Mouse (Mus musculus) pancreas, adult 10 weeks (tissue): ENCODE measurements around the gene 6720489N17Rik. TPM values are rescaled to one million over a fixed set of nuclear protein-coding genes. Genes with fewer than 3 reads are reported as not detected.

ENCODE experiments used
- polyA plus RNA-seq: library from polyadenylated mRNA; stranded (reverse); fragments of 350-450 nt; fragmentation: Illumina TruSeq; extraction: RNeasy Lipid Tissue Mini Kit (QIAGEN cat#74804); gene quantifications from one replicate; pipeline ENCODE4 v1.2.3, GENCODE M21; 2015; ENCODE audit warnings: low read depth, low replicate concordance; ENCODE audit not compliant: insufficient read depth

6720489N17Rik gene
- polyA plus RNA-seq: not detected

DNA sequence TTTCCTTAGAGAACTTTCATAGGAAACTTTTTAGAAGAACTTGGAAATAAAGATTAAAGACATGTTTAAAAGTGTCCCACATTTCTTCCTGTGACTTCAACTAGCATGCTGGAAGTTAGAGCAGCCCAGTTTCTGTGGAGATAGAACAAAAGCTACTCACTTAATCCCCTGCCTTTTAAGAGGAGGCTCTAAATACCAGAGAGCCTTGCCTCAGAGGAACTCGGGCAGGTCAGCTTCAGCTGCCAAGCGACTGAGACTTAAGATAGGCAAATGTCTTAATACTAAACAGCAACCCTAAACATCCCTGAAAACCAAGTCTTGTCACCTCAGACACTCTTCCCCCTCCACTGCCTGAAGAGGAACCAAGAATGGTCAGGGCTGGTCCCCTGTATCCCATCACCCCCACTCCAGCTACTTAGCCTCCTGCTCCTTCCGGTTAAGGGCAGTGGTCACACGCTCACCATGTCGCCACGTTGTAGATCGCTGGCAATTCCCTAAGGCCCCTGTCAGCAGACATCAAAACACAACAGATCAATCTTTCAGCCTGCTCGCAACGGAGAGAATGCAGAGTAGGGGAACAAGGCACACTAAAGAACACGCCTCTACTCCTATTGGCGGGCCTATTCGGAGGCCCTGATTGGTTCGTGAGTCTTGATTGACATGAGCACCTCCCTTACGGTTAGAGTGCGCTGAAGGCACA, at the start of gene 6720489N17Rik:
6720489N17Rik (minus strand) TSS at position 606 of the 700 bp plus-strand sequence.

GRCm38 (mm10) chr13:62571099-62571498, 52.9 kb downstream of the 6720489N17Rik start, which contains the start of gene Zfp934:
Gene Zfp934 (minus strand): TSS chr13:62571199.

DNA sequence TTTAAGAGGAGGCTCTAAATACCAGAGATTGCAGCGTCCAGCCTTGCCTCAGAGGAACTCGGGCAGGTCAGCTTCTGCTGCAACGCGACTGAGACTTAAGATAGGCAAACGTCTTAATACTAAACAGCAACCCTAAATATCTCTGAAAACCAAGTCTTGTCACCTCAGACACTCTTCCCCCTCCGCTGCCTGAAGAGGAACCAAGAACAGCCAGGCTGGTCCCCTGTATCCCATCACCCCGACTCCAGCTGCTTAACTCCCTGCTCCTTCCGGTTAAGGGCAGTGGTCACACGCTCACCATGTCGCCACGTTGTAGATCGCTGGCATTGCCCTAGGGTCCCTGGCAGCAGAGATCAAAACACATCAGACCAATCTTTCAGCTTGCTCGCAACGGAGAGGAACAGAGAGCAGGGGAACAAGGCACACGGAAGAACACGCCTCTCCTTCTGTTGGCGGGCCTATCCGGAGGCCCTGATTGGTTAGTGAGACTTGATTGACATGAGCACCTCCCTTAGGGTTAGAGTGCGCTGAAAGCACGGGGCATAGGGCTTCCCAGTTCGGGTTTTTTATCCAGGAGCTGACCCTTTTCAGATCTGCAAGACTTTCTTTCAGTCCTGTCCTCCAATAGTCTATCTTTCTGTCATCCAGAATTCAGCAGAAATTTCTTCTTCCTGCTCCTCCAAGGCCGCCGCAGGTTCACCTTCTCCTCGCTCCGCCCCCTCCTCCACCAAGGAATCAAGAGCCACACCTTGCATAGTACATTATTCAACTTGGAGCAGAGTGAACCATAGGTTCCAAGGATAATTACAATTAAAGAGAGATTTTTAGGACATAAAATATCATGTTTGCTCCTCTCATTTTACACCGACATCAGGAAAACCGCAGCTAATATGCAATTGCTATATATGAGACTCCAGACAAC, 65.5 kb downstream of the 6720489N17Rik start, which contains the start of gene Zfp935:
Zfp935 (minus strand) TSS at position 323 of the 922 bp plus-strand sequence.

Other genes with a start within 250 kb of the 6720489N17Rik start
- 0.70 TPM for gene Gm3604, start 241.0 kb downstream of the 6720489N17Rik start, polyA plus RNA-seq
- gene Gm49359, start 157.3 kb downstream of the 6720489N17Rik start, polyA plus RNA-seq: 2.6 TPM
- gene Zfp935, start 65.7 kb downstream of the 6720489N17Rik start, polyA plus RNA-seq: 0.65 TPM
- gene Zfp934, start 53.0 kb downstream of the 6720489N17Rik start, polyA plus RNA-seq: 2.4 TPM
- 2.1 TPM for gene Platr25, start 136.5 kb upstream of the 6720489N17Rik start, polyA plus RNA-seq
- gene Gm5141, start 161.6 kb upstream of the 6720489N17Rik start, polyA plus RNA-seq: 0.50 TPM
- 1.7 TPM for gene Fbp2, start 234.2 kb upstream of the 6720489N17Rik start, polyA plus RNA-seq